Mouse (Mus musculus) liver, embryonic 12.5 days (tissue): Measurements from ENCODE around the gene Trappc6a. TPM values are rescaled to one million over a fixed set of nuclear protein-coding genes. Genes with fewer than 3 reads are reported as not detected.

Experiments
- polyA plus RNA-seq: library from polyadenylated mRNA; unstranded; fragments of >200 nt; fragmentation: Nextera tagmentation; extraction: Ambion mirVana; gene quantifications from 2 replicates; pipeline ENCODE4 v1.2.1, GENCODE M21; 2016

Gene Trappc6a
- polyA plus RNA-seq, 1 experiment from 2014 or later, result 68.4 TPM

Other genes starting within 250 kb of the Trappc6a start
- 61.1 and 61.5 TPM in 2 replicates for gene Vasp, start 236.6 kb upstream of the Trappc6a start, polyA plus RNA-seq
- not detected in 2 replicates for gene Ppm1n, start 228.3 kb upstream of the Trappc6a start, polyA plus RNA-seq
- gene Rtn2, start 225.8 kb upstream of the Trappc6a start, polyA plus RNA-seq, result 5.1 and 5.6 TPM in 2 replicates
- 0.04 and 0.05 TPM in 2 replicates for gene Fosb, start 198.3 kb upstream of the Trappc6a start, polyA plus RNA-seq
- 25.8 and 31.5 TPM in 2 replicates for gene Ercc1, start 163.6 kb upstream of the Trappc6a start, polyA plus RNA-seq
- gene Cd3eap, start 148.9 kb upstream of the Trappc6a start, polyA plus RNA-seq, result 19.5 and 19.9 TPM in 2 replicates
- 1.7 and 1.9 TPM in 2 replicates for gene Ppp1r13l, start 148.6 kb upstream of the Trappc6a start, polyA plus RNA-seq
- gene Ercc2, start 126.4 kb upstream of the Trappc6a start, polyA plus RNA-seq, result 9.9 and 10.9 TPM in 2 replicates
- gene Klc3, start 104.3 kb upstream of the Trappc6a start, polyA plus RNA-seq, result 0.58 and 1.2 TPM in 2 replicates
- 0.15 and 0.20 TPM in 2 replicates for gene Ckm, start 103.6 kb upstream of the Trappc6a start, polyA plus RNA-seq
- gene Mark4, start 49.6 kb upstream of the Trappc6a start, polyA plus RNA-seq, result 3.8 and 4.2 TPM in 2 replicates
- gene Exoc3l2, start 45.1 kb upstream of the Trappc6a start, polyA plus RNA-seq, result 3.6 and 3.9 TPM in 2 replicates
- gene Bloc1s3, start within 50 bp of the Trappc6a start, polyA plus RNA-seq, result 2.1 TPM in 2 replicates
- not detected in 2 replicates for gene Nkpd1, start 9.4 kb downstream of the Trappc6a start, polyA plus RNA-seq
- gene Ppp1r37, start 54.7 kb downstream of the Trappc6a start, polyA plus RNA-seq, result 19.1 and 20.2 TPM in 2 replicates
- 1.5 TPM in 2 replicates for gene Zfp296, start 68.9 kb downstream of the Trappc6a start, polyA plus RNA-seq
- gene Gemin7, start 69.2 kb downstream of the Trappc6a start, polyA plus RNA-seq, result 101 TPM in 2 replicates
- gene Clasrp, start 96.1 kb downstream of the Trappc6a start, polyA plus RNA-seq, result 23.9 and 24.2 TPM in 2 replicates
- 1.9 and 2.6 TPM in 2 replicates for gene Relb, start 121.0 kb downstream of the Trappc6a start, polyA plus RNA-seq
- gene Clptm1, start 156.6 kb downstream of the Trappc6a start, polyA plus RNA-seq, result 75.1 and 75.2 TPM in 2 replicates
- 389 and 406 TPM in 2 replicates for gene Apoc2, start 169.5 kb downstream of the Trappc6a start, polyA plus RNA-seq
- gene Gm44805, start 173.0 kb downstream of the Trappc6a start, polyA plus RNA-seq, result 2.7 and 4.9 TPM in 2 replicates
- 15.4 and 18.1 TPM in 2 replicates for gene Apoc4, start 173.1 kb downstream of the Trappc6a start, polyA plus RNA-seq
- 190 and 197 TPM in 2 replicates for gene Apoc1, start 184.3 kb downstream of the Trappc6a start, polyA plus RNA-seq
- gene Apoe, start 190.8 kb downstream of the Trappc6a start, polyA plus RNA-seq, result 1,254 and 1,289 TPM in 2 replicates
- gene Tomm40, start 207.0 kb downstream of the Trappc6a start, polyA plus RNA-seq, result 188 and 207 TPM in 2 replicates
- gene Nectin2, start 242.1 kb downstream of the Trappc6a start, polyA plus RNA-seq, result 31.9 and 34.4 TPM in 2 replicates